Mouse (Mus musculus) lung, postnatal 4 days (tissue): Measurements from ENCODE around the gene Obp1b.
"Not testable (repeated sequence)": the region's sequence is repeated elsewhere in the genome, so short reads cannot be mapped to it uniquely, and the experiment has no call there.

Source experiments
- DNase-seq, 2 experiments: peaks; one replicate each; pipeline ENCODE4 v3.0.0; 2021

The Obp1b gene

DNA sequence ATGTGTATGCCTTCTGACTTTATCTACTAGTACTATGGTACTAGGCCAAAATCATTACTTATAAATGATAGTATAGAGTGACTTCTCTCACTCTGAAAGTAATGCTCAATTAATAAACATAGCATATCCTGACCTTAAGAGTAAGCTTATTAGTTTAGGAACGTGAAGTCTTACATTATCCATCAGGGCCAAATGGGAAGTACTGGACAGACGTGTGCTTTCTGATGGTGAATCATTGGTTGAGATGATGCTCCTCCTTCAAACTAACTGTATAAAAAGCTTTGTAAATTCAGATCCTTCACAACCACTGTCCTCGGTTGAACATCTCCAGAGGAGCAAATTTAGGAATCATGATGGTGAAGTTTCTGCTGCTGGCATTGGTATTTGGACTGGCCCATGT lies at the start of gene Obp1b:
Gene Obp1b, plus strand, starts transcription at position 301 of the 400 bp plus-strand sequence.
- DNase-seq: not testable (repeated sequence)

DNA sequence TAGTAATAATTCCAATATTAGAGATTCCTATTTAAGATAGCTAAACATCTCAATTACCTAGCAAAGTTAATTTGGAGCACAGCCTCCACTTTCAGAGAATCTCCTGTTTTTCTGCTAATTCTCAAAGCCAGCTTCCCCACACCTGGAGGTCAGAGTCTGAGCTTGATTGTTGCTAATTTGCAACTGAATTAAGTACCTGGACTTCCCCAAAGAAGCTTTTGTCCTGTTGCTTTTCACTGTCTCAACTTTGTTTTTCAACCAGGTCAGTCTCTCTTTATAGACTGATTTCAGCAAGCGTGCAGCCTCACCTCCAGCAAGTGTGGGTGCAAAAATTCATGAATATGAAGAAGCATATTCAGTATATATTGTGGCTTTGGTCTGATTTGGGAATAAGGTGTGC lies 15.6 kb downstream of the Obp1b start:
- DNase-seq: not testable (repeated sequence)

DNA sequence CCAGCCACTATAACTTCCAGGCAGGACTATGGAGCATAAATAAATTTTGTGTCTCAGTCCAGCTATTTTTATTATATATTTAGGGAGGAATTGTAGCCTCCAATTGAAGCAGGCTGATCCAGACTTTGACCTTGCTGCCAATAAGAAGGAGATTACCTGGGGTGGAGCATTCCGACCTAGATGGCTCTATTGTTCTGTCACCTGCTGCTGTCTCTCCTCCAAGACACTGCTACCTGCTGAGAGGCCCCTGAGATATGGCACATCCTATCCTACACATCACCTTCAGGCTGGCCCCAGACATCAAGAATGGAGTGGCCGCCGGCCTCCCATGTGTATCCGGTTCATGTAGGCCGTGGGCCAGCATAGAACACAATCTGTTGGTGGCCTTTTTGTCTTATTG lies 16.3 kb downstream of the Obp1b start:
- no peak for DNase-seq
